Mouse (Mus musculus): ENCODE results near the gene Polr3e.

- no peak for TF ChIP-seq POLR2A (IDR thresholded peaks at IDR 0.05; ENCODE audit: control insufficient read depth, low read depth, low read length)
- no peak for TF ChIP-seq CTCF (IDR thresholded peaks at IDR 0.05; ENCODE audit: control insufficient read depth, insufficient read depth, insufficient replicate concordance, low read depth, low read length)
Measured at GRCm38 (mm10) chr7:120916262-120916875, 1.2 kb upstream of the Polr3e start.

All from testis, adult 2 months (tissue).